Mouse (Mus musculus) lung, adult 2 months (tissue): ENCODE measurements around the gene Wdr46.

ENCODE experiments used
- CTCF ChIP-seq: fragments of 200-500 bp; IDR thresholded peaks from 2 replicates; pipeline ENCODE4 v1.5.1; 2011; ENCODE audit warnings: mild to moderate bottlenecking, low read length, control low read depth; ENCODE audit not compliant: insufficient read depth
- POLR2A ChIP-seq: fragments of 200-500 bp; IDR thresholded peaks from 2 replicates; pipeline ENCODE4 v1.6.1; 2011; ENCODE audit warnings: low read depth, mild to moderate bottlenecking, control low read depth, low read length, borderline replicate concordance; ENCODE audit errors: extremely low read depth

DNA sequence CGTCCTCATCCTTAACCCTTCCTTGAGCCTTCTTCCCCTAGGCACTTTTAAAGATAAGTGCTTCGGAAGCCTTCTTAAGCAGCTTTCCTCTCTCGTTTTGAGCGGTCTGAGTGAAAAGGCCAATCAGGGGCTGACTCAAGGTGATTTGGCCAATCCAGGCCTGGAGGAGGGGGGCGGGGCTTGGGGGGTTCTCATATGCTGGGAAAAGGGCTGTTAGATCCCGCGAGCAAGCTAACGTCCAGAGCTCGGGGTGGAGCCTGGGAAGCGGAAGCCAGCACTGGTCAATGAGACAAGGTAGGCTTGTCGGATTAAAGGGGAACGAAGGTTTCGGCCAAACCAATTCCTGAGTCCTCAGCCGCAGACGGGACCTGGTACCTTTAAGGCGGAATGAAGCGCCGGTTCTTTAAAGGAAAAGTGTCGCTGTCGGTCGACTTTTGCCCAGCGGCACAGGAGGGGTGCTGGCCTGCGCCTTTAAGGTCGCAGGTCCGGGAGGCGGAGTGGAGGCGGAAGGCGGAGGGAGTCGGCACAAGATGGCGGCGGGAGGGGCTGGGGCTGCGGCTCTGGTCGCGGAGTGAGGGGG lies 24.7 kb upstream of the Wdr46 start, which contains the start of the genes Tapbp and Zbtb22:
- TF ChIP-seq CTCF (no peak), POLR2A (peak; percentile 49; the same call in 1 of the 2 replicates)
